Mouse (Mus musculus) monocyte, adult 5-6 weeks (primary cell): ENCODE data around the gene Heatr1. TPM values are rescaled to one million over a fixed set of nuclear protein-coding genes. Genes with fewer than 3 reads are reported as not detected.

Source experiments
- total RNA-seq: library from RNA; stranded (forward); fragments of 200-1000, 200-491, 200-594 nt; gene quantifications from 3 replicates; pipeline ENCODE4 v1.2.3, GENCODE M21; 2017

The Heatr1 gene
- total RNA-seq, 1 experiment from 2014 or later = 42.8 TPM

Other genes starting within 250 kb of the Heatr1 start
- gene Mtr, start 136.9 kb upstream of the Heatr1 start, total RNA-seq = 16.8 to 29.9 TPM (median 18.6 TPM) in 3 replicates
- gene Actn2, start 54.3 kb upstream of the Heatr1 start, total RNA-seq = 0.19 TPM in 1 of 3 replicates, not detected in the others
- gene Lgals8, start 69.9 kb downstream of the Heatr1 start, total RNA-seq = 80.7 to 119 TPM (median 108 TPM) in 3 replicates
- 0.43 to 1.3 TPM (median 1.1 TPM) in 3 replicates for gene Edaradd, start 125.4 kb downstream of the Heatr1 start, total RNA-seq
- 24.5 to 27.2 TPM (median 25.1 TPM) in 3 replicates for gene Ero1lb, start 170.8 kb downstream of the Heatr1 start, total RNA-seq